Mouse (Mus musculus): ENCODE measurements around the gene Krtap2-4. TPM values are rescaled to one million over a fixed set of nuclear protein-coding genes. Genes with fewer than 3 reads are reported as not detected.
"Not testable (repeated sequence)": the region's sequence is repeated elsewhere in the genome, so short reads cannot be mapped to it uniquely, and the experiment has no call there.

The Krtap2-4 gene
- polyA plus RNA-seq, 1 experiment from 2014 or later = not detected

DNA sequence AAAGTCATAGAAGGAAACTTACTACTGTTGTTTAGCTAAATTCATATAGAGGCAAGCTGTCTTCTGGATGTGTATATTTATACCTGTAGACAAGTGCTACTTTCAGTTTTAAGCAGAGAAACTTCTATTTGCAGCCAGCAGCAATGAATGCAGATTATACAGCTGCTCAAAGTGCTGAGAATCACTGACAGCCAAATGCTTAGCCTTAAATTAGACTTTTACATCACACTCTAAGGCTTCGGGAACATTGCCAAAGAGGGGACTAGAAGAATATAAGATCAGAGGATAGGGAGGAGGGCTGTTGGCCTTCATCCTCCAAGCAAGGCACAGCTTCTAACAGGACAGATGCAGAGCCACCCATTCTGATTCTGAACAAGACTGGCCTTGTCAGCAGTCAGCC lies 22.4 kb upstream of the Krtap2-4 start:
- H3K4me1 ChIP-seq (ENCODE audit: insufficient read depth, low read length) = no peaks in the 10 kb centered on the region
- H3K4me2 ChIP-seq (replicated peaks; ENCODE audit: low read depth, low read length) = no peak overlapping the region
- ATAC-seq (ENCODE audit: low FRiP score, low TSS enrichment) = no peak
- H3K4me3 ChIP-seq (ENCODE audit: low read length) = no peak overlapping the region
- no peaks in the 10 kb centered on the region for H3K36me3 ChIP-seq (ENCODE audit: insufficient read depth, low read length)
- no peaks in the 10 kb centered on the region for H3K9me3 ChIP-seq (ENCODE audit: low read length)
- no peak overlapping the region for H3K9ac ChIP-seq (replicated peaks; ENCODE audit: low read length)
- 65% methylated on average over 1 of the region's 1 CpGs for WGBS
- H3K27me3 ChIP-seq (ENCODE audit: insufficient read depth, low read length) = no peaks in the 10 kb centered on the region
- no peak overlapping the region for H3K27ac ChIP-seq (ENCODE audit: low read length)

DNA sequence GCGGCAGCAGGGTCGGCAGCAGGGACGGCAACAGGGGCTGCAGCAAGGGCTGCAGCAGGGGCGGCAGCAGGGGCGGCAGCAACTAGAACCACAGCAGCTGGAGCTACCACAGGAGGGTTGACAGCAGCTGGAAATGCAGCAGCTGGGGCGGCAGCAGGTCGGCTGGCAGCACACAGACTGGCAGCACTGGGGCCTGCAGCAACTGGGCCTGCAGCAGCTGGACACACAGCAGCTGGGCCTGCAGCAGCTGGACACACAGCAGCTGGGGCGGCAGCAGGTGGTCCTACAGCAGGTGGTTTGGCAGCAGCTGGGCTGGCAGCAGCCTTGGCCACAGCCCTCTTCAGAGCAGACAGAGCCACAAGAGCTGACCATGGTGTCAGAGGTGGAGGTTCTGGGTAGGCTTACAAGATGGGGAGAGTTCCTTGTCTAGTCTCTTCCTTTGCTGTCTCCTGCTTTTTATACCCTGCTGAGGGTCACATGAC lies 20.0 kb upstream of the Krtap2-4 start, which contains the start of gene Krtap4-2:
Gene Krtap4-2, minus strand, starts transcription at position 432 of the 482 bp plus-strand sequence.
- no peak within 1 kb of the TSS for H3K9ac ChIP-seq (replicated peaks; ENCODE audit: low read length)
- H3K4me3 ChIP-seq (ENCODE audit: low read length) = no peak within 1 kb of the TSS
- no peak within 1 kb of the TSS for H3K27ac ChIP-seq (ENCODE audit: low read length)
- no peaks in the 10 kb centered on the region for H3K9me3 ChIP-seq (ENCODE audit: low read length)
- H3K36me3 ChIP-seq (ENCODE audit: insufficient read depth, low read length) = no peaks in the 10 kb centered on the region
- no peaks in the 10 kb centered on the region for H3K4me1 ChIP-seq (ENCODE audit: insufficient read depth, low read length)
- no peaks in the 10 kb centered on the region for H3K27me3 ChIP-seq (ENCODE audit: insufficient read depth, low read length)
- 31% methylated on average over 8 of the region's 8 CpGs for WGBS
- no peak within 1 kb of the TSS for H3K4me2 ChIP-seq (replicated peaks; ENCODE audit: low read depth, low read length)
- ATAC-seq (ENCODE audit: low FRiP score, low TSS enrichment) = no peak

DNA sequence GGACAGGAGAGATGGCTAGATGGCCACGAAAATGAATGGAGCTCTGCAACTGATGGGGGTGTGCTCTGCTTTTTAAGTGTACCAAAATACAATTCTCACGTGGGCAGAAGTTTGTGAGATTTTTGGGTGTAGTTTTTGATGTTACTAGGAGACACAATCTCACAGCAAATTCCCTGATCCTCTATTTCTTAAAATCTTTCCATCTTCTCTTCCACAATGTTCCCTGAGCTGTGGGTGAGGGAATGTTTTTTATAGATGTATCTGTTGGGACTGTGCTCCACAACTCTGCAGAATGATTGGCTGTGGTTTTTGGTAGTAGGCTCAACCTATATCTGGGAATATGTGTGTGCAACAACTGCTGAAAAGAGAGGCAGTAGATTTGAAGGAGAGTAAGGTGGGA lies 18.6 kb upstream of the Krtap2-4 start:
- Histone ChIP-seq H3K27ac (ENCODE audit: low read length) (no peak overlapping the region), H3K9me3 (ENCODE audit: low read length) (no peaks in the 10 kb centered on the region), H3K4me3 (ENCODE audit: low read length) (no peak overlapping the region), H3K27me3 (ENCODE audit: insufficient read depth, low read length) (no peaks in the 10 kb centered on the region), H3K4me1 (ENCODE audit: insufficient read depth, low read length) (no peaks in the 10 kb centered on the region), H3K9ac (replicated peaks; ENCODE audit: low read length) (no peak overlapping the region), H3K36me3 (ENCODE audit: insufficient read depth, low read length) (no peaks in the 10 kb centered on the region), H3K4me2 (replicated peaks; ENCODE audit: low read depth, low read length) (no peak overlapping the region)
- 51% methylated on average over 2 of the region's 2 CpGs for WGBS
- ATAC-seq (ENCODE audit: low FRiP score, low TSS enrichment) = no peak

DNA sequence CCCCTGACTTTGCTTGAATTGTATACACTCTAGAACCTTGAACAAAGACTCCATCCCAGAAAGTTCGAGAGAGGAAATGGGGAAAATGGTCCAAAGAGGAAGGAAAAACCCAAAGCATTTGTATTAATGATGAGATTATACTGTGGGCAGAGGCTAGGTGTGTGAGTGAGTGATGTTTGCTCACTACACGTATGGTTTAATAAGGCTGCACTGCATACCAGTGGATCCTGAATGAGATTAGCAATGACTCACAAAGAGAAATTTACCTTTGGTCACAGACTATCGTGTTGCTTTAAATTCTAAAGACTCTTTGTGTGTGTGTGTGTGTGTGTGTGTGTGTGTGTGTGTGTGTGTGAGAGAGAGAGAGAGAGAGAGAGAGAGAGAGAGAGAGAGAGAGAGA lies 16.2 kb upstream of the Krtap2-4 start:
- WGBS = 70% methylated on average over 3 of the region's 3 CpGs
- Histone ChIP-seq H3K4me3 (ENCODE audit: low read length) (no peak overlapping the region), H3K36me3 (ENCODE audit: insufficient read depth, low read length) (no peaks in the 10 kb centered on the region), H3K27me3 (ENCODE audit: insufficient read depth, low read length) (no peaks in the 10 kb centered on the region), H3K4me1 (ENCODE audit: insufficient read depth, low read length) (no peaks in the 10 kb centered on the region), H3K9ac (replicated peaks; ENCODE audit: low read length) (no peak overlapping the region), H3K4me2 (replicated peaks; ENCODE audit: low read depth, low read length) (no peak overlapping the region), H3K27ac (ENCODE audit: low read length) (no peak overlapping the region), H3K9me3 (ENCODE audit: low read length) (no peaks in the 10 kb centered on the region)
- ATAC-seq (ENCODE audit: low FRiP score, low TSS enrichment) = no peak

DNA sequence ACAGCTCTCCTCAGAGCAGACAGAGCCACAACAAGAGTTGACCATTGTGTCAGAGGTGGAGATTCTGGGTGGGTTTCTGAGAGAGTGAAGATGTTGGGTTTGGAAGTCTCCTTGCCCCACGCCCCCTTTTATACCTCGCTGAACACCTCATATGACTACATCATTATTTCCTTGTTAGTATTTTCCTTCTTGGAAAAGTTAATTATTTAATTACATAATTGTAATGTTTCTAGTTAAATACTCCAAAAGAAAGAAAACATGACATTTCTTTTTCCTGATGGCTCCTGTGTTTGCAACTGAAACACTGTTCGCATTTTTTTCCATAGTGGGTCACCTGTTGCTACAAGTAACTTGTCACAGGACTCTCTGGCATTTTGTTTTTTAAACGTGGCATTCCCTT lies 13.5 kb upstream of the Krtap2-4 start, which contains the start of gene Krtap4-1:
Gene Krtap4-1, minus strand, starts transcription at position 101 of the 400 bp plus-strand sequence.
- Histone ChIP-seq H3K4me2 (replicated peaks; ENCODE audit: low read depth, low read length) (no peak within 1 kb of the TSS), H3K27ac (ENCODE audit: low read length) (no peak within 1 kb of the TSS), H3K27me3 (ENCODE audit: insufficient read depth, low read length) (no peaks in the 10 kb centered on the region), H3K4me1 (ENCODE audit: insufficient read depth, low read length) (no peaks in the 10 kb centered on the region), H3K9me3 (ENCODE audit: low read length) (no peaks in the 10 kb centered on the region), H3K36me3 (ENCODE audit: insufficient read depth, low read length) (no peaks in the 10 kb centered on the region), H3K4me3 (ENCODE audit: low read length) (no peak within 1 kb of the TSS), H3K9ac (replicated peaks; ENCODE audit: low read length) (no peak within 1 kb of the TSS)
- no peak for ATAC-seq (ENCODE audit: low FRiP score, low TSS enrichment)
- WGBS = 78% methylated on average over 4 of the region's 4 CpGs

DNA sequence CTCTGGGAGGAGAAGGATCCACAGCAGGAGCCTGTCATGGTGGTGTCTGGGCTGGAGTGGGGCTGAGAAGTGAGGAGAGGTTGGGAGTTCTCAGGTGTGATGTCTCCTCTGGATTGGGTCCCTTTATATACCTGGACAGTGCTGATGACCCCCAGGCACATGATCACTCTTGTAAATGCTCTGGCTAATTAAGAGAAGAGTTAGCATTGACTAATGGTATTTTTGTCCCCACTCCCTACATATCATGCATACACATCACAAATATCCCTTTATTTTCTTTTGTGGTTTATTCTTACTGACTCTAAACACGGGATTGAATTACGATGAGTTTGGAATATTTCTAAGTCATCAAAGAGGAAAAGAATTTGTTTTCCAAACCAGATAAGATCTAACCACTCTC lies 5.7 kb upstream of the Krtap2-4 start, which contains the start of gene Gm11562:
Gene Gm11562, minus strand, starts transcription at position 101 of the 400 bp plus-strand sequence.
- no peak within 1 kb of the TSS for H3K4me2 ChIP-seq (replicated peaks; ENCODE audit: low read depth, low read length)
- H3K4me1 ChIP-seq (ENCODE audit: insufficient read depth, low read length) = no peaks in the 10 kb centered on the region
- whole genome bisulfite sequencing = 65% methylated on average over 2 of the region's 2 CpGs
- no peak within 1 kb of the TSS for H3K9ac ChIP-seq (replicated peaks; ENCODE audit: low read length)
- ATAC-seq (ENCODE audit: low FRiP score, low TSS enrichment) = no peak
- H3K36me3 ChIP-seq (ENCODE audit: insufficient read depth, low read length) = no peaks in the 10 kb centered on the region
- H3K27me3 ChIP-seq (ENCODE audit: insufficient read depth, low read length) = no peaks in the 10 kb centered on the region
- H3K4me3 ChIP-seq (ENCODE audit: low read length) = no peak within 1 kb of the TSS
- H3K9me3 ChIP-seq (ENCODE audit: low read length) = no peaks in the 10 kb centered on the region
- no peak within 1 kb of the TSS for H3K27ac ChIP-seq (ENCODE audit: low read length)

DNA sequence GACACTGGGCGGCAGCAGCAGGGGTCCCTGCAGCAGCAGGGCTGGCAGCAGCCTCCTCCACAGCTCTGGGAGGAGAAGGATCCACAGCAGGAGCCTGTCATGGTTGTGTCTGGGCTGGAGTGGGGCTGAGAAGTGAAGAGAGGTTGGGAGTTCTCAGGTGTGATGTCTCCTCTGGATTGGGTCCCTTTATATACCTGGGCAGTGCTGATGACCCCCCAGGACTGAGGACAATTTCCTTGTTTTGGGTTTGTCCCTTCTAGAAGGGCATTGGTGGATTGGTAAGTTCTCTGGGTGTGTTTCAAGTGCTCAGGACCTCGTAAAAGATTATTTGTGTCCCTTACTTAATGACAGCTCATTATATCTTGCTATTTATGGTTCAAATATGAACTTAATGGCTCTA lies 4.6 kb downstream of the Krtap2-4 start, which contains the start of gene Gm11937:
Gene Gm11937, minus strand, starts transcription at position 101 of the 400 bp plus-strand sequence.
- not testable (repeated sequence) for H3K4me3 ChIP-seq (ENCODE audit: low read length); H3K27me3 ChIP-seq (ENCODE audit: insufficient read depth, low read length); H3K4me1 ChIP-seq (ENCODE audit: insufficient read depth, low read length); ATAC-seq (ENCODE audit: low FRiP score, low TSS enrichment); H3K9ac ChIP-seq (replicated peaks; ENCODE audit: low read length); H3K36me3 ChIP-seq (ENCODE audit: insufficient read depth, low read length); H3K4me2 ChIP-seq (replicated peaks; ENCODE audit: low read depth, low read length); H3K27ac ChIP-seq (ENCODE audit: low read length); H3K9me3 ChIP-seq (ENCODE audit: low read length)
- 43% methylated on average over 2 of the region's 2 CpGs for WGBS

DNA sequence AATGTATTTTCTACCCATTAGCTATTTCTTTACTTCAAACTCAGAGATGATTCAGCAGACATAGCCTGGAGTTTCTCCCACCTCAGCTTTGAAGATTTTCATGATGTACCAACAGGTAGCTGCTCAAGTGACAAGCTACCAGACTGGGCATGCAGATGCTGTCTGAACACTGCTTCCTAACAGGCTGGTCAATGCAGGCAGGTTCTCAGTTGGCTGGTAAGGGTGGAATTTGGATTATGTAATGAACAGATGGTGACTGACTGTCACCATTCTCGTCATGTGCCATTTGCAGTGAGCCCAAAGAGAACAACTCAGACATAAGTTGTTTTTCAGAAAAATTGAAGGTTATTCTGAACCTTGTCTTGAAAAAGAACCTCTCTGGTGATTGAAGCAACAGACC lies 5.5 kb downstream of the Krtap2-4 start:
- Histone ChIP-seq H3K27ac (ENCODE audit: low read length) (no peak overlapping the region), H3K9ac (replicated peaks; ENCODE audit: low read length) (no peak overlapping the region), H3K36me3 (ENCODE audit: insufficient read depth, low read length) (no peaks in the 10 kb centered on the region), H3K4me3 (ENCODE audit: low read length) (no peak overlapping the region), H3K27me3 (ENCODE audit: insufficient read depth, low read length) (no peaks in the 10 kb centered on the region), H3K4me1 (ENCODE audit: insufficient read depth, low read length) (no peaks in the 10 kb centered on the region), H3K9me3 (ENCODE audit: low read length) (no peaks in the 10 kb centered on the region), H3K4me2 (replicated peaks; ENCODE audit: low read depth, low read length) (no peak overlapping the region)
- ATAC-seq (ENCODE audit: low FRiP score, low TSS enrichment) = no peak
- 61% methylated on average over 1 of the region's 1 CpGs for WGBS

DNA sequence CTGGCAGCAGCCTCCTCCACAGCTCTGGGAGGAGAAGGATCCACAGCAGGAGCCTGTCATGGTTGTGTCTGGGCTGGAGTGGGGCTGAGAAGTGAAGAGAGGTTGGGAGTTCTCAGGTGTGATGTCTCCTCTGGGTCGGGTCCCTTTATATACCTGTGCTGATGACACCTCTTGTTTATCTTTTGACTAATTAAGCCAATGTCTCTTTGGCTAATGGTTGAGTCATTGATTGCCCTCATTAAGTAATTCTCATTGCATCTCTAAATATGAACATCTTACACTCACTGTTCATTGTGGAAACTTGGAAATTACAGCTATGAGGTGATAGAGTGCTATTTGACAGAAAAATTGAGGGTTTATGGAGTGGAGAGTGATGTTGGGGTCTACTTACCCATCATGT lies 11.4 kb downstream of the Krtap2-4 start, which contains the start of gene Gm11938:
Gene Gm11938, minus strand, starts transcription at position 101 of the 400 bp plus-strand sequence.
- not testable (repeated sequence) for ATAC-seq (ENCODE audit: low FRiP score, low TSS enrichment); H3K4me2 ChIP-seq (replicated peaks; ENCODE audit: low read depth, low read length); H3K4me3 ChIP-seq (ENCODE audit: low read length); H3K4me1 ChIP-seq (ENCODE audit: insufficient read depth, low read length); H3K36me3 ChIP-seq (ENCODE audit: insufficient read depth, low read length); H3K9me3 ChIP-seq (ENCODE audit: low read length); H3K27ac ChIP-seq (ENCODE audit: low read length); H3K9ac ChIP-seq (replicated peaks; ENCODE audit: low read length); H3K27me3 ChIP-seq (ENCODE audit: insufficient read depth, low read length)
- WGBS = 47% methylated on average over 1 of the region's 1 CpGs

DNA sequence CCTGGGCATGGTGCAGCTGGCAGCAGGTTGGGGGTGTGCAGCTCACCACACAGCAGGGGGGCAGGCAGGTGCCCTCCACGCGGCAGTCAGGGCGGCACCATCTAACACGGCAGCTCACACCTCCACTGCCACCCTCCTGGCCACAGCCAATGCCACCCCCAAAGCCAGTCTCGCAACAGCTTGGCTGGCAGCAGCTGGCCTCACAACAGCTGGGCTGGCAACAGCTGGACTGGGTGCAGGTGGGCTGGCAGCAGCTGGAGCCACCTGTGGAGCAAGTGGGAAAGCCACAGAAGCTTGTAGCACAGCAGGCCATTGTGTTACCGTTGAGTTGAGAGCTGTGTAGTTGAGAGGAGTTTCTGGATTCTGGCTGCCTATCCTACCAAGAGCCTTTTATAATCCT lies 16.9 kb downstream of the Krtap2-4 start, which contains the start of gene Krtap9-3:
Gene Krtap9-3, minus strand, starts transcription at position 364 of the 400 bp plus-strand sequence.
- H3K4me3 ChIP-seq (ENCODE audit: low read length); H3K36me3 ChIP-seq (ENCODE audit: insufficient read depth, low read length); H3K4me1 ChIP-seq (ENCODE audit: insufficient read depth, low read length); H3K27ac ChIP-seq (ENCODE audit: low read length); H3K4me2 ChIP-seq (replicated peaks; ENCODE audit: low read depth, low read length); H3K9ac ChIP-seq (replicated peaks; ENCODE audit: low read length); H3K9me3 ChIP-seq (ENCODE audit: low read length); ATAC-seq (ENCODE audit: low FRiP score, low TSS enrichment); H3K27me3 ChIP-seq (ENCODE audit: insufficient read depth, low read length): not testable (repeated sequence)
- WGBS = 80% methylated on average over 3 of the region's 6 CpGs
